8 mouse cellular contexts compared by ENCODE assay signal in the genomic region with DNA sequence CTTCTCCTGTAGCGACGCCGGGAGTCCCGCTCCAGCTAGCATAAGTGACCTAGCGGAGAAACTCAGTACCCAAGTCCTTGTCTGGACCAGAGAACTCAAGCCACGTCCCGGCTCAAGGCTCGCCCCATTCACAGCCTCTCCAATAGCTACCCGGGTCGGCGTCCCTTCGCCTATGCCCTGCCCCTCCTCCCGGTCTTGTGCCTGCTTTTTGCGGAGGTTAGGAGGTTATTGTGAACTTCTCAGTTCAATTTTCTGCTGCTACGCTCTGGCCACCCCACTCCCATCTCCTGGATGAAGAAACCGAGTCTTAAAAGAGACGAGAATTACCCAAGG. TPM values are rescaled to one million over a fixed set of nuclear protein-coding genes. Genes with fewer than 3 reads are reported as not detected.
DNase-seq lines count a peak whose midpoint lies in the region; ATAC-seq and TF ChIP-seq lines count a peak whose summit lies in the region.

No protein-coding gene starts in this region.

- H3K27me3 ChIP-seq in heart, embryonic 10.5 days (ENCODE audit: insufficient read depth, poor library complexity, severe bottlenecking), result peaks cover 21% of the 10 kb centered on the region; the same call in 1 of the 2 replicates
- peaks cover 64% of the 10 kb centered on the region for H3K27me3 ChIP-seq in E14TG2a.4 (ENCODE audit: insufficient read depth, low read length)
- no peaks in the 10 kb centered on the region for H3K27me3 ChIP-seq in forebrain, postnatal 0 days (ENCODE audit: insufficient read depth, low read length)

- H3K36me3 ChIP-seq in heart, embryonic 10.5 days, result no peaks in the 10 kb centered on the region
- H3K36me3 ChIP-seq in E14TG2a.4 (ENCODE audit: insufficient read depth, low read length) (no peaks in the 10 kb centered on the region), macrophage (ENCODE audit: inconsistent target) (no peaks in the 10 kb centered on the region)
- no peaks in the 10 kb centered on the region for H3K36me3 ChIP-seq in forebrain, postnatal 0 days (ENCODE audit: insufficient read depth)

- peaks cover 52% of the 10 kb centered on the region for H3K4me1 ChIP-seq in heart, embryonic 10.5 days
- peaks cover 41% of the 10 kb centered on the region for H3K4me1 ChIP-seq in E14TG2a.4 (replicated peaks; ENCODE audit: low read depth, low read length)
- peaks cover 6% of the 10 kb centered on the region; the same call in 1 of the 2 replicates for H3K4me1 ChIP-seq in forebrain, postnatal 0 days (ENCODE audit: insufficient read depth)

- intact Hi-C loops in left cerebral cortex, postnatal 10 days (cut with DNase I), result no loop called here

- no peak overlapping the region for H3K9ac ChIP-seq in forebrain, postnatal 0 days

- TF ChIP-seq CTCF in E14TG2a.4 (conservative IDR thresholded peaks at IDR 0.05; ENCODE audit: low read length), result no peak
- TF ChIP-seq CTCF in forebrain, postnatal 0 days (IDR thresholded peaks at IDR 0.05; ENCODE audit: low read depth), result no peak

- DNase-seq in heart, embryonic 10.5 days (ENCODE audit: low spot score), result no peak
- no peak for DNase-seq in heart, adult 9 months (ENCODE audit: low spot score in 2 of 2)
- DNase-seq in forebrain, postnatal 0 days, result no peak
- no peak for DNase-seq in Muller cell, postnatal 12 days (ENCODE audit: inconsistent ontology term)
- no peak for DNase-seq in right cerebral cortex, adult 18-20 months
- no peak for DNase-seq in left cerebral cortex, postnatal 10 days (ENCODE audit: extremely low spot score in 1 of 2, low spot score in 2 of 2)

- H3K4me2 ChIP-seq in forebrain, postnatal 0 days (ENCODE audit: low read depth), result peak overlapping the region; percentile 77

- 3% methylated on average over 17 of the region's 17 CpGs for WGBS in heart, embryonic 10.5 days
- WGBS in forebrain, postnatal 0 days, result 5% methylated on average over 17 of the region's 17 CpGs
- 3% methylated on average over 17 of the region's 17 CpGs for WGBS in macrophage (ENCODE audit: missing documents)

- H3K27ac ChIP-seq in heart, embryonic 10.5 days, result peak overlapping the region; percentile 96
- H3K27ac ChIP-seq in forebrain, postnatal 0 days (ENCODE audit: low read depth, low read length), result no peak overlapping the region
- H3K27ac ChIP-seq in macrophage, result peak overlapping the region; percentile 84

- H3K79me2 ChIP-seq in macrophage (ENCODE audit: inconsistent target), result peaks cover 44% of the 10 kb centered on the region

- H3K9me3 ChIP-seq in heart, embryonic 10.5 days, result 0 out of 2 replicates have a peak, but pooled peaks cover 3% of the 10 kb centered on the region
- no peaks in the 10 kb centered on the region for H3K9me3 ChIP-seq in E14TG2a.4 (ENCODE audit: low read length)
- no peaks in the 10 kb centered on the region for H3K9me3 ChIP-seq in forebrain, postnatal 0 days (ENCODE audit: low read length)

- peak overlapping the region; percentile 91 for H3K4me3 ChIP-seq in heart, embryonic 10.5 days
- H3K4me3 ChIP-seq in E14TG2a.4 (replicated peaks; ENCODE audit: low read length) (peak overlapping the region; percentile 93), macrophage (ENCODE audit: inconsistent target) (peak overlapping the region; percentile 32)
- peak overlapping the region; percentile 80 for H3K4me3 ChIP-seq in forebrain, postnatal 0 days (ENCODE audit: low read depth, low read length)

- no peak for ATAC-seq in forebrain, postnatal 0 days

RNA-seq across cellular contexts. Expression of a gene that starts 0.3 kb away (rescaled TPM):
- 52.7 and 64.6 TPM in 2 replicates for polyA plus RNA-seq in heart, embryonic 10.5 days (2016; fragmentation: Nextera tagmentation; extraction: Ambion mirVana)
- 14.9 and 15.8 TPM in 2 replicates for total RNA-seq in forebrain, postnatal 0 days (2014; rRNA removed)
- 32.0 TPM in 2 replicates for polyA plus RNA-seq in forebrain, postnatal 0 days (2015; fragmentation: Nextera tagmentation; extraction: Ambion mirVana)
- total RNA-seq in macrophage (2018; cell fraction: chromatin; rRNA removed), result 100 to 1,000 TPM in 16 of 26 experiments, 10 to 100 TPM in 10; 39.0 to 263 (median 106) TPM
- total RNA-seq in macrophage (2018; cell fraction: cytosol; rRNA removed), result 100 to 1,000 TPM in 24 of 26 experiments, 10 to 100 TPM in 2; 89.0 to 237 (median 139) TPM
- total RNA-seq in macrophage (2018; cell fraction: nucleus; rRNA removed), result 100 to 1,000 TPM in 13 of 26 experiments, 10 to 100 TPM in 13; 48.7 to 301 (median 97.5) TPM
- polyA plus RNA-seq in macrophage (2018), result 133 to 174 TPM (median 144 TPM) in 3 replicates
- 10 to 100 TPM; 11.1 to 12.9 TPM for total RNA-seq in left cerebral cortex, postnatal 10 days (2021)

RNA-seq across cellular contexts. Expression of a gene that starts 28.9 kb away (rescaled TPM):
- polyA plus RNA-seq in heart, embryonic 10.5 days (2016; fragmentation: Nextera tagmentation; extraction: Ambion mirVana), result 51.3 and 55.3 TPM in 2 replicates
- 16.5 and 28.6 TPM in 2 replicates for total RNA-seq in forebrain, postnatal 0 days (2014; rRNA removed)
- 37.0 and 43.1 TPM in 2 replicates for polyA plus RNA-seq in forebrain, postnatal 0 days (2015; fragmentation: Nextera tagmentation; extraction: Ambion mirVana)
- 100 to 1,000 TPM in 15 of 26 experiments, 10 to 100 TPM in 11; 30.0 to 203 (median 120) TPM for total RNA-seq in macrophage (2018; cell fraction: chromatin; rRNA removed)
- 100 to 1,000 TPM; 384 to 615 (median 485) TPM for total RNA-seq in macrophage (2018; cell fraction: cytosol; rRNA removed)
- total RNA-seq in macrophage (2018; cell fraction: nucleus; rRNA removed), result 100 to 1,000 TPM in 25 of 26 experiments, 10 to 100 TPM in 1; 70.1 to 330 (median 238) TPM
- polyA plus RNA-seq in macrophage (2018), result 275 to 508 TPM (median 332 TPM) in 3 replicates
- 10 to 100 TPM; 23.8 to 23.9 TPM for total RNA-seq in left cerebral cortex, postnatal 10 days (2021)

RNA-seq across cellular contexts. Expression of a gene that starts 32.3 kb away (rescaled TPM):
- 0.41 and 1.1 TPM in 2 replicates for polyA plus RNA-seq in heart, embryonic 10.5 days (2016; fragmentation: Nextera tagmentation; extraction: Ambion mirVana)
- 0.38 and 0.85 TPM in 2 replicates for total RNA-seq in forebrain, postnatal 0 days (2014; rRNA removed)
- polyA plus RNA-seq in forebrain, postnatal 0 days (2015; fragmentation: Nextera tagmentation; extraction: Ambion mirVana), result 0.77 and 1.2 TPM in 2 replicates
- total RNA-seq in macrophage (2018; cell fraction: chromatin; rRNA removed), result 10 to 100 TPM in 13 of 26 experiments, 1 to 10 TPM in 13; 1.5 to 48.4 (median 10.7) TPM
- total RNA-seq in macrophage (2018; cell fraction: cytosol; rRNA removed), result 10 to 100 TPM; 10.5 to 38.8 (median 20.5) TPM
- total RNA-seq in macrophage (2018; cell fraction: nucleus; rRNA removed), result 10 to 100 TPM in 15 of 26 experiments, 1 to 10 TPM in 11; 3.7 to 42.9 (median 10.8) TPM
- polyA plus RNA-seq in macrophage (2018), result 17.9 to 41.2 TPM (median 39.0 TPM) in 3 replicates
- 1 to 10 TPM; 2.4 to 2.8 TPM for total RNA-seq in left cerebral cortex, postnatal 10 days (2021)

Comparison
In these comparisons a context has a peak if more than half of its experiments do, and no peak if none do; other contexts are left out.
1. H3K4me3 ChIP-seq: peak in every context shown above with its lines; median percentile 93 in E14TG2a.4; 91 in heart, embryonic 10.5 days; 80 in forebrain, postnatal 0 days; 32 in macrophage.